8 mouse cellular contexts compared by ENCODE assay signal in genomic region chr9:72260337-72260736, GRCm38 (mm10). TPM values are rescaled to one million over a fixed set of nuclear protein-coding genes. Genes with fewer than 3 reads are reported as not detected.
DNase-seq lines count a peak whose midpoint lies in the region; ATAC-seq and TF ChIP-seq lines count a peak whose summit lies in the region.

No protein-coding gene starts in this region.

- no peaks in the 10 kb centered on the region for H3K9me3 ChIP-seq in forebrain, postnatal 0 days (ENCODE audit: low read length)
- H3K9me3 ChIP-seq in forebrain, embryonic 11.5 days (ENCODE audit: control insufficient read depth, low read length) = no peaks in the 10 kb centered on the region; the same call in 1 of the 2 replicates
- H3K9me3 ChIP-seq in lung, embryonic 14.5 days (ENCODE audit: low read depth, low read length) = no peaks in the 10 kb centered on the region
- 0 out of 2 replicates have a peak, but pooled peaks cover 3% of the 10 kb centered on the region for H3K9me3 ChIP-seq in hindbrain, embryonic 10.5 days

- H3K27me3 ChIP-seq in forebrain, postnatal 0 days (ENCODE audit: insufficient read depth, low read length) = no peaks in the 10 kb centered on the region
- no peaks in the 10 kb centered on the region for H3K27me3 ChIP-seq in forebrain, embryonic 11.5 days (ENCODE audit: control insufficient read depth, insufficient read depth, low read length)
- H3K27me3 ChIP-seq in lung, embryonic 14.5 days (ENCODE audit: insufficient read depth, low read length) = no peaks in the 10 kb centered on the region
- H3K27me3 ChIP-seq in thymus, adult 2 months (ENCODE audit: control insufficient read depth, insufficient read depth, low read length) = no peaks in the 10 kb centered on the region
- no peaks in the 10 kb centered on the region for H3K27me3 ChIP-seq in hindbrain, embryonic 10.5 days (ENCODE audit: insufficient read depth, poor library complexity, severe bottlenecking)

- H3K4me2 ChIP-seq in forebrain, postnatal 0 days (ENCODE audit: low read depth) = no peak overlapping the region
- no peak overlapping the region for H3K4me2 ChIP-seq in forebrain, embryonic 11.5 days (ENCODE audit: low read depth, low read length, severe bottlenecking)
- no peak overlapping the region for H3K4me2 ChIP-seq in lung, embryonic 14.5 days

- DNase-seq in forebrain, postnatal 0 days = peak; percentile 27
- DNase-seq in forebrain, embryonic 11.5 days (ENCODE audit: low spot score) = no peak
- DNase-seq in CD8-positive naive resting alpha-beta T cell, adult 2 months (ENCODE audit: low read depth in 2 of 2, low spot score in 2 of 2) = peak; percentile 37 to 59
- peak; percentile 74 for DNase-seq in induced T-regulatory cell, adult 2 months (ENCODE audit: low read depth)
- DNase-seq in lung, embryonic 14.5 days = peak; percentile 72
- peak; percentile 30 for DNase-seq in thymus, adult 2 months
- DNase-seq in urinary bladder, postnatal 36 days (ENCODE audit: low spot score in 2 of 2) = no peak
- DNase-seq in hindbrain, embryonic 10.5 days (ENCODE audit: low spot score) = no peak

- no peak for TF ChIP-seq POLR2A in thymus, adult 2 months (IDR thresholded peaks at IDR 0.05; ENCODE audit: control insufficient read depth, extremely low read depth, insufficient read depth, low read length, poor library complexity)

- no peak overlapping the region for H3K4me3 ChIP-seq in forebrain, postnatal 0 days (ENCODE audit: low read depth, low read length)
- no peak overlapping the region for H3K4me3 ChIP-seq in forebrain, embryonic 11.5 days (ENCODE audit: low read depth, low read length)
- no peak overlapping the region for H3K4me3 ChIP-seq in lung, embryonic 14.5 days (ENCODE audit: low read depth, low read length)
- no peak overlapping the region for H3K4me3 ChIP-seq in thymus, adult 2 months (ENCODE audit: control insufficient read depth, insufficient read depth, low read length)
- H3K4me3 ChIP-seq in hindbrain, embryonic 10.5 days = no peak overlapping the region

- peak; percentile 69 for ATAC-seq in forebrain, postnatal 0 days
- ATAC-seq in forebrain, embryonic 11.5 days (replicated peaks; ENCODE audit: low FRiP score) = no peak
- peak; percentile 79 for ATAC-seq in lung, embryonic 14.5 days (ENCODE audit: insufficient read depth)

- no peaks in the 10 kb centered on the region for H3K36me3 ChIP-seq in forebrain, postnatal 0 days (ENCODE audit: insufficient read depth)
- no peaks in the 10 kb centered on the region for H3K36me3 ChIP-seq in forebrain, embryonic 11.5 days (ENCODE audit: control insufficient read depth, insufficient read depth, low read length)
- H3K36me3 ChIP-seq in lung, embryonic 14.5 days (ENCODE audit: insufficient read depth) = no peaks in the 10 kb centered on the region
- no peaks in the 10 kb centered on the region for H3K36me3 ChIP-seq in thymus, adult 2 months (ENCODE audit: control insufficient read depth, insufficient read depth, low read length)
- H3K36me3 ChIP-seq in hindbrain, embryonic 10.5 days = 0 out of 2 replicates have a peak, but pooled peaks cover 2% of the 10 kb centered on the region

- no peaks in the 10 kb centered on the region for H3K4me1 ChIP-seq in forebrain, postnatal 0 days (ENCODE audit: insufficient read depth)
- H3K4me1 ChIP-seq in forebrain, embryonic 11.5 days (replicated peaks; ENCODE audit: control insufficient read depth, insufficient read depth, low read length) = no peaks in the 10 kb centered on the region
- no peaks in the 10 kb centered on the region; the same call in 1 of the 2 replicates for H3K4me1 ChIP-seq in lung, embryonic 14.5 days (ENCODE audit: insufficient read depth)
- H3K4me1 ChIP-seq in thymus, adult 2 months (replicated peaks; ENCODE audit: control insufficient read depth, insufficient read depth, low read length) = peaks cover 4% of the 10 kb centered on the region
- 0 out of 2 replicates have a peak, but pooled peaks cover 3% of the 10 kb centered on the region for H3K4me1 ChIP-seq in hindbrain, embryonic 10.5 days (replicated peaks)

- no peak overlapping the region for H3K9ac ChIP-seq in forebrain, postnatal 0 days
- H3K9ac ChIP-seq in forebrain, embryonic 11.5 days (ENCODE audit: low read length) = no peak overlapping the region
- H3K9ac ChIP-seq in lung, embryonic 14.5 days = no peak overlapping the region

- no peak; the same call in 1 of the 2 replicates for TF ChIP-seq CTCF in forebrain, postnatal 0 days (IDR thresholded peaks at IDR 0.05; ENCODE audit: low read depth)
- peak; percentile 52 for TF ChIP-seq CTCF in lung, embryonic 14.5 days (IDR thresholded peaks at IDR 0.05; ENCODE audit: low read depth)
- TF ChIP-seq CTCF in thymus, adult 2 months (IDR thresholded peaks at IDR 0.05; ENCODE audit: borderline replicate concordance, control insufficient read depth, extremely low read depth, insufficient read depth, low read length, poor library complexity) = no peak

- WGBS in forebrain, postnatal 0 days = 28% methylated on average over 7 of the region's 7 CpGs
- WGBS in forebrain, embryonic 11.5 days = 33% methylated on average over 7 of the region's 7 CpGs
- 20% methylated on average over 7 of the region's 7 CpGs for WGBS in lung, embryonic 14.5 days
- 22% methylated on average over 7 of the region's 7 CpGs for whole genome bisulfite sequencing in thymus, adult 2 months
- 32% methylated on average over 7 of the region's 7 CpGs for WGBS in hindbrain, embryonic 10.5 days

- H3K27ac ChIP-seq in forebrain, postnatal 0 days (ENCODE audit: low read depth, low read length) = no peak overlapping the region
- H3K27ac ChIP-seq in forebrain, embryonic 11.5 days (ENCODE audit: low read depth, low read length) = no peak overlapping the region
- H3K27ac ChIP-seq in lung, embryonic 14.5 days (ENCODE audit: low read depth) = no peak overlapping the region
- H3K27ac ChIP-seq in thymus, adult 2 months (ENCODE audit: control insufficient read depth, insufficient read depth, low read length) = no peak overlapping the region
- no peak overlapping the region for H3K27ac ChIP-seq in hindbrain, embryonic 10.5 days

RNA-seq across cellular contexts. Expression of gene Zfp280d, which starts 14.3 kb away (rescaled TPM):
- 63.6 and 93.6 TPM in 2 replicates for total RNA-seq in forebrain, postnatal 0 days (2014; rRNA removed)
- polyA plus RNA-seq in forebrain, postnatal 0 days (2015; fragmentation: Nextera tagmentation; extraction: Ambion mirVana) = 16.9 and 24.1 TPM in 2 replicates
- polyA plus RNA-seq in forebrain, embryonic 11.5 days (2014; fragmentation: Nextera tagmentation; extraction: Ambion mirVana) = 54.2 and 66.3 TPM in 2 replicates
- 47.5 and 51.8 TPM in 2 replicates for polyA plus RNA-seq in lung, embryonic 14.5 days (2014; fragmentation: Nextera tagmentation; extraction: Ambion mirVana)
- polyA plus RNA-seq in thymus, adult 2 months (2012; rRNA removed) = 38.4 and 38.7 TPM in 2 replicates
- polyA plus RNA-seq in hindbrain, embryonic 10.5 days (2016; fragmentation: Nextera tagmentation; extraction: Ambion mirVana) = 41.2 and 49.3 TPM in 2 replicates

Comparison
In these comparisons a context has a peak if more than half of its experiments do, and no peak if none do; other contexts are left out.
1. DNase-seq: peak in forebrain, postnatal 0 days (single experiment), CD8-positive naive resting alpha-beta T cell, adult 2 months (2 of 2), induced T-regulatory cell, adult 2 months (single experiment), lung, embryonic 14.5 days (single experiment) and thymus, adult 2 months (single experiment); none in forebrain, embryonic 11.5 days (single experiment), urinary bladder, postnatal 36 days (0 of 2) and hindbrain, embryonic 10.5 days (single experiment).